ENCODE assay signal across 8 mouse cellular contexts in the genomic region with DNA sequence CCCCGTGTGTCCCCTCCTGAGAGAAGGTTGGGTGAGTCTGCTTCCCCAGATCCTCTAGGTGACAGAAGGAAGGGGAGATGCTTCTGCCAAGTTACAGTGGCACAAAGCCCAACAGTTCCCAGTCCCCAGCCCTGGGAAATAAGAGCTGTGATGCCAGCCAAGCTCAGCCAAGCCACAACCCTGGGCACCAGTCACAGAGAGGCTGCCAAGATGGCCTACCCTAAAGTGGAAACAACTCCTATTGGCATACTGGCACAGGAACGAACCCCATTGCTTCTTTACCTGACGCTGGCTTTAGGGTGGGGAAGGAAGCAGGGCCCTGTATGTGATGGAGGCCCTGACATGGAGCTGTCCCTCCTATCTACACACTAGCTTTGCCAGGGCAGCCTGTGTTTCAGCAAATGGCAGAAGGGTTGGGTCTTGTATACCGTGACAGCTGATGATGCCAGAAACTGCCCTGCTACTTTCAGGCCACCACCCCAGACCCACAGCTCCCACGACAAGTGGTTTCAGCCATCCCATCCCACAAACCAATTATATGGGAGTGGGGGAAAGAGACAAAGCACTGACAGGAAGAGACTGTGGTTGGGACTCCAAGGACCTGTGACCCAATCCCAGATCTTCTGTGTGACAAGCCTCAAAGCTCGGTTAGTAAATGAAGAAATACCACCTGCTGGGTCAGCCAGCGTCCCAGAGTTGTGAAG. TPM values are rescaled to one million over a fixed set of nuclear protein-coding genes. Genes with fewer than 3 reads are reported as not detected.
DNase-seq lines count a peak whose midpoint lies in the region; ATAC-seq and TF ChIP-seq lines count a peak whose summit lies in the region.

No protein-coding gene starts in this region.

- peak overlapping the region; percentile 41 for H3K9ac ChIP-seq in embryonic facial prominence, embryonic 14.5 days (ENCODE audit: low read depth, low read length)
- H3K9ac ChIP-seq in hindbrain, embryonic 12.5 days = peak overlapping the region; percentile 23; the same call in 1 of the 2 replicates
- H3K9ac ChIP-seq in midbrain, embryonic 13.5 days (replicated peaks) = peak overlapping the region; percentile 57

- ATAC-seq in embryonic facial prominence, embryonic 14.5 days (ENCODE audit: low read depth) = no peak
- ATAC-seq in hindbrain, embryonic 12.5 days (ENCODE audit: low FRiP score) = no peak
- ATAC-seq in midbrain, embryonic 13.5 days = no peak
- no peak for ATAC-seq in frontal cortex, adult (ENCODE audit: low TSS enrichment)

- no peaks in the 10 kb centered on the region for H3K9me3 ChIP-seq in embryonic facial prominence, embryonic 14.5 days (ENCODE audit: control insufficient read depth, low read length)
- no peaks in the 10 kb centered on the region for H3K9me3 ChIP-seq in hindbrain, embryonic 12.5 days (replicated peaks)
- H3K9me3 ChIP-seq in midbrain, embryonic 13.5 days = no peaks in the 10 kb centered on the region

- TF ChIP-seq CTCF in bone marrow, adult 2 months (IDR thresholded peaks at IDR 0.05; ENCODE audit: control insufficient read depth, insufficient read depth, low read length) = no peak

- no peak for TF ChIP-seq POLR2A in bone marrow, adult 2 months (IDR thresholded peaks at IDR 0.05; ENCODE audit: borderline replicate concordance, control insufficient read depth, low read depth, low read length)

- DNase-seq in layer of hippocampus, postnatal 10 days (ENCODE audit: low spot score in 2 of 2) = peak; percentile 74 to 77
- DNase-seq in layer of hippocampus, adult 9-10 months (ENCODE audit: low spot score) = no peak
- DNase-seq in embryonic facial prominence, embryonic 14.5 days (ENCODE audit: low spot score) = peak; percentile 13
- no peak for DNase-seq in urinary bladder, postnatal 14 days (ENCODE audit: low spot score)

- peaks cover 15% of the 10 kb centered on the region for H3K4me1 ChIP-seq in bone marrow, adult 2 months (ENCODE audit: control insufficient read depth, insufficient read depth, low read length)
- peaks cover 57% of the 10 kb centered on the region for H3K4me1 ChIP-seq in embryonic facial prominence, embryonic 14.5 days (ENCODE audit: control insufficient read depth, insufficient read depth, low read length)
- H3K4me1 ChIP-seq in hindbrain, embryonic 12.5 days = peaks cover 60% of the 10 kb centered on the region
- peaks cover 64% of the 10 kb centered on the region for H3K4me1 ChIP-seq in midbrain, embryonic 13.5 days (replicated peaks)

- peak overlapping the region; percentile 84 for H3K4me2 ChIP-seq in embryonic facial prominence, embryonic 14.5 days (ENCODE audit: low read depth, low read length)
- peak overlapping the region; percentile 36 for H3K4me2 ChIP-seq in hindbrain, embryonic 12.5 days (replicated peaks)
- peak overlapping the region; percentile 94 for H3K4me2 ChIP-seq in midbrain, embryonic 13.5 days (replicated peaks)

- peak overlapping the region; percentile 94 for H3K27ac ChIP-seq in bone marrow, adult 2 months (ENCODE audit: control insufficient read depth, insufficient read depth, low read depth, low read length, poor library complexity)
- peak overlapping the region; percentile 85; the same call in 1 of the 2 replicates for H3K27ac ChIP-seq in embryonic facial prominence, embryonic 14.5 days (replicated peaks; ENCODE audit: low read depth, low read length)
- H3K27ac ChIP-seq in hindbrain, embryonic 12.5 days = peak overlapping the region; percentile 77
- peak overlapping the region; percentile 76 for H3K27ac ChIP-seq in midbrain, embryonic 13.5 days

- no peaks in the 10 kb centered on the region for H3K27me3 ChIP-seq in embryonic facial prominence, embryonic 14.5 days (replicated peaks; ENCODE audit: control insufficient read depth, insufficient read depth, low read length)
- H3K27me3 ChIP-seq in hindbrain, embryonic 12.5 days = no peaks in the 10 kb centered on the region
- no peaks in the 10 kb centered on the region for H3K27me3 ChIP-seq in midbrain, embryonic 13.5 days

- WGBS in bone marrow, adult 2 months = 6% methylated on average over 7 of the region's 7 CpGs
- WGBS in embryonic facial prominence, embryonic 14.5 days = 74% methylated on average over 7 of the region's 7 CpGs
- 70% methylated on average over 7 of the region's 7 CpGs for WGBS in hindbrain, embryonic 12.5 days
- WGBS in midbrain, embryonic 13.5 days = 76% methylated on average over 7 of the region's 7 CpGs

- H3K4me3 ChIP-seq in bone marrow, adult 2 months (replicated peaks; ENCODE audit: control insufficient read depth, low read depth, low read length) = peak overlapping the region; percentile 75
- H3K4me3 ChIP-seq in embryonic facial prominence, embryonic 14.5 days (ENCODE audit: low read depth, low read length) = 0 out of 2 replicates have a peak overlapping the region, but pooled peaks have one; percentile 18
- H3K4me3 ChIP-seq in hindbrain, embryonic 12.5 days = no peak overlapping the region
- peak overlapping the region; percentile 8; the same call in 1 of the 2 replicates for H3K4me3 ChIP-seq in midbrain, embryonic 13.5 days (replicated peaks)

- 0 out of 2 replicates have a peak, but pooled peaks cover 1% of the 10 kb centered on the region for H3K36me3 ChIP-seq in embryonic facial prominence, embryonic 14.5 days (ENCODE audit: control insufficient read depth, insufficient read depth, low read length)
- no peaks in the 10 kb centered on the region for H3K36me3 ChIP-seq in hindbrain, embryonic 12.5 days
- H3K36me3 ChIP-seq in midbrain, embryonic 13.5 days = no peaks in the 10 kb centered on the region

RNA-seq across cellular contexts. Expression of a gene that starts 2.9 kb away (rescaled TPM):
- total RNA-seq in layer of hippocampus, postnatal 10 days (2021) = 100 to 1,000 TPM; 141 to 147 TPM
- polyA plus RNA-seq in bone marrow, adult 2 months (2011; ENCODE audit: insufficient read depth, insufficient read length, low replicate concordance, missing spikeins) = 153 and 243 TPM in 2 replicates
- polyA plus RNA-seq in embryonic facial prominence, embryonic 14.5 days (2014; fragmentation: Nextera tagmentation; extraction: Ambion mirVana) = 17.0 and 18.9 TPM in 2 replicates
- 21.8 and 22.0 TPM in 2 replicates for polyA plus RNA-seq in hindbrain, embryonic 12.5 days (2016; fragmentation: Nextera tagmentation; extraction: Ambion mirVana)
- 18.0 and 20.9 TPM in 2 replicates for polyA plus RNA-seq in midbrain, embryonic 13.5 days (2015; fragmentation: Nextera tagmentation; extraction: Ambion mirVana)

RNA-seq across cellular contexts. Expression of a gene that starts 20.2 kb away (rescaled TPM):
- 10 to 100 TPM; 76.3 to 89.4 TPM for total RNA-seq in layer of hippocampus, postnatal 10 days (2021)
- polyA plus RNA-seq in bone marrow, adult 2 months (2011; ENCODE audit: insufficient read depth, insufficient read length, low replicate concordance, missing spikeins) = 8.4 and 53.2 TPM in 2 replicates
- polyA plus RNA-seq in embryonic facial prominence, embryonic 14.5 days (2014; fragmentation: Nextera tagmentation; extraction: Ambion mirVana) = 7.6 and 9.0 TPM in 2 replicates
- 17.5 and 22.1 TPM in 2 replicates for polyA plus RNA-seq in hindbrain, embryonic 12.5 days (2016; fragmentation: Nextera tagmentation; extraction: Ambion mirVana)
- 23.4 and 27.8 TPM in 2 replicates for polyA plus RNA-seq in midbrain, embryonic 13.5 days (2015; fragmentation: Nextera tagmentation; extraction: Ambion mirVana)

RNA-seq across cellular contexts. Expression of a gene that starts 34.1 kb away (rescaled TPM):
- 10 to 100 TPM; 49.0 to 66.1 TPM for total RNA-seq in layer of hippocampus, postnatal 10 days (2021)
- 16.9 and 20.7 TPM in 2 replicates for polyA plus RNA-seq in bone marrow, adult 2 months (2011; ENCODE audit: insufficient read depth, insufficient read length, low replicate concordance, missing spikeins)
- polyA plus RNA-seq in embryonic facial prominence, embryonic 14.5 days (2014; fragmentation: Nextera tagmentation; extraction: Ambion mirVana) = 16.3 and 16.6 TPM in 2 replicates
- polyA plus RNA-seq in hindbrain, embryonic 12.5 days (2016; fragmentation: Nextera tagmentation; extraction: Ambion mirVana) = 10.1 and 10.4 TPM in 2 replicates
- polyA plus RNA-seq in midbrain, embryonic 13.5 days (2015; fragmentation: Nextera tagmentation; extraction: Ambion mirVana) = 6.0 and 8.7 TPM in 2 replicates

Comparison
In these comparisons a context has a peak if more than half of its experiments do, and no peak if none do; other contexts are left out.
1. DNase-seq: peak in layer of hippocampus, postnatal 10 days (2 of 2) and embryonic facial prominence, embryonic 14.5 days (single experiment); none in layer of hippocampus, adult 9-10 months (single experiment) and urinary bladder, postnatal 14 days (single experiment).
2. H3K4me2 ChIP-seq: peak in every context shown above with its lines; median percentile 94 in midbrain, embryonic 13.5 days; 84 in embryonic facial prominence, embryonic 14.5 days; 36 in hindbrain, embryonic 12.5 days.
3. Peak in every context shown above with its lines, with median percentiles within 50 percentile points of each other: H3K27ac ChIP-seq and H3K9ac ChIP-seq.